Mouse (Mus musculus) spleen, adult 2 months (tissue): ENCODE measurements around the gene Rap1gap2.

Experiments used
- CTCF ChIP-seq: fragments of 200-500 bp; IDR thresholded peaks from 2 replicates; pipeline ENCODE4 v1.5.1; 2011; ENCODE audit warnings: mild to moderate bottlenecking, inconsistent platforms; ENCODE audit not compliant: insufficient read depth, insufficient read length, insufficient replicate concordance; ENCODE audit errors: extremely low read depth
- POLR2A ChIP-seq: fragments of 200-500 bp; IDR thresholded peaks from 2 replicates; pipeline ENCODE4 v1.6.1; 2011; ENCODE audit warnings: low read depth, low read length, inconsistent platforms

DNA sequence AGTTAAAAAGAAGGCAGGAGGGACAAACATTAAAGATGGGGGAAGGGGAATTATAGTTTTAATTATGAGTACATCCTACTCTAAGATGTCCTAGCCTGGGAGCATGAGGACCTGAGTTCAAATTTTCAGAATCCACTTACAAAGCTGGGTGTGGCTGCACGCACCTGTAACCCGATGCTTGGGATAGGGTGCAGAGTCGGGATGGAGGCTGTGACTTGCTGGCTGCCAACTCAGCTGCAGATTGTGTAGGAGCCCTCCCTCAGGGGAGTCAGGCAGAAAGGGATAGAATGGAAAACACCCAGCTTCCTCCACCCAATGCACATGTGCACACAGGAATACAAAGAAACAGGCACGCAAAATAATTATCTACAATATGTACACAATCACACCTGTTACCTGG lies 2.7 kb upstream of the Rap1gap2 start:
- no peak for TF ChIP-seq CTCF
- TF ChIP-seq POLR2A, result no peak
